ENCODE assay signal across 8 mouse cellular contexts in the genomic region with DNA sequence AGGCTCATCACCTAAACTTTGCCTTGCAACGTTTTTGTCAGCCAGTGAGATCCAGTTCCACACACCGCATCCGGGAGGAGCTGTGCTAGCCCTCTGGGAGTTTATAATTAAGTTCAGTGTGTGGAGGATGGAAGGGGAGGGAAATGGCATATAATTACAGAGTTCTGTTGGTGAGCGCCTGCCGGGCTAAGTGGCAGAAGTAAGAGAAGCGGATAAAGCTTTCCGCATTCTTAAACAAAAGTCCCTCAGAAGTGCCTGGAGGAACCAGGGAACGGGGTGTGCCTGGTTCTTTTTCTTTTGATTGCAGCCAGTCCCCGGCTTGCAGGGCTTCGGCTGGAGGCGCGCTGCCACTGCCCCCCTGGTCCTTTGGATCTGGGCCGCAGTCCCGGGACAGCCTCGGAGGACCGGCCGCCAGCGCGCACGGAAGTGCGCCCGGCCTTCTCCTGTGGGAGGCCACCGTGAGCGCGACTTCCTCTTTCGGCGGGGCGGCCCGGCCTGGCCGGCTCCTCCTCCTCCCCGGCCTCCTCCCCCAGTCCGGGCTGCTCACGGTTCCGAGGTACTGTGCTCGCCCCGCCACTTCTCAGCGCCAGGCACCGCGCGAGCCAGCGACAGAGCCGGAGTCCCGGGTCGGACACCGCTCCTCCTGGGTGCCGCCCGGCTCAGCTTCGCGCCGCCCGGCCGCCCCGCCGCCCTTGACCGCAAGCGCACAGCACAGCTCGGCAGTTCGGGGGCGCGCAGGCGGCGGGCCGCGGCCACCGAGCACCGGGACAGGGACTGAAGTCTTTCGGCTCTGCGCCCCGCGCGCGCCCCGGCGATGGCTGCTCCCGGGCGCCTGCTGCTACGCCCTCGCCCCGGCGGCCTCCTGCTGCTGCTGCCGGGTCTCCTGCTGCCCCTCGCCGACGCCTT. TPM values are rescaled to one million over a fixed set of nuclear protein-coding genes. Genes with fewer than 3 reads are reported as not detected.
DNase-seq lines count a peak whose midpoint lies in the region; ATAC-seq and TF ChIP-seq lines count a peak whose summit lies in the region.

Gene Itgav, plus strand, starts transcription at position 477 of the 906 bp plus-strand sequence.

- peak within 1 kb of the TSS; percentile 72 for H3K4me3 ChIP-seq in gastrocnemius, adult 2 months
- H3K4me3 ChIP-seq in hindbrain, embryonic 15.5 days: peak within 1 kb of the TSS; percentile 65

- intact Hi-C loops in gastrocnemius, adult 2 months (cut with DNase I): loop anchor here (1.0 to 5.0 kb wide), 4 partner anchors 17 to 77 kb away; no protein-coding TSS in a partner anchor

- no peaks in the 10 kb centered on the region for H3K36me3 ChIP-seq in hindbrain, embryonic 15.5 days

- H3K9me3 ChIP-seq in hindbrain, embryonic 15.5 days: no peaks in the 10 kb centered on the region

- WGBS in hindbrain, embryonic 15.5 days: under 1% methylated on average over 79 of the region's 84 CpGs

- peak within 1 kb of the TSS; percentile 86 for H3K4me2 ChIP-seq in hindbrain, embryonic 15.5 days

- H3K27me3 ChIP-seq in hindbrain, embryonic 15.5 days: 0 out of 2 replicates have a peak, but pooled peaks cover 5% of the 10 kb centered on the region

- TF ChIP-seq CTCF in gastrocnemius, adult 2 months (IDR thresholded peaks at IDR 0.05): peak; percentile 11; the same call in 1 of the 2 replicates

- peak within 1 kb of the TSS; percentile 95 for H3K27ac ChIP-seq in gastrocnemius, adult 2 months
- H3K27ac ChIP-seq in hindbrain, embryonic 15.5 days (replicated peaks): peak within 1 kb of the TSS; percentile 85

- peaks cover 17% of the 10 kb centered on the region for H3K4me1 ChIP-seq in hindbrain, embryonic 15.5 days (replicated peaks)

- H3K9ac ChIP-seq in hindbrain, embryonic 15.5 days: peak within 1 kb of the TSS; percentile 65

- DNase-seq in NIH3T3 (ENCODE audit: low read depth): peak; percentile 87
- DNase-seq in cerebellum, postnatal 14 days: peak; percentile 72 to 81
- DNase-seq in gastrocnemius, adult 2 months: peak; percentile 98
- peak; percentile 79 for DNase-seq in left cerebral cortex, adult 11 months (ENCODE audit: low spot score)
- DNase-seq in lung, postnatal 25 days (ENCODE audit: low spot score): peak; percentile 96
- peak; percentile 97 for DNase-seq in ovary, postnatal 36 days (ENCODE audit: low spot score)
- peak; percentile 90 for DNase-seq in thymus, postnatal 25 days

- ATAC-seq in hindbrain, embryonic 15.5 days (ENCODE audit: low FRiP score, low read depth): peak; percentile 95

RNA-seq across cellular contexts. Expression of gene Itgav, which starts in this region (rescaled TPM):
- 10 to 100 TPM; 33.2 to 43.9 TPM for total RNA-seq in gastrocnemius, adult 2 months (2021)
- polyA plus RNA-seq in hindbrain, embryonic 15.5 days (2015; fragmentation: Nextera tagmentation; extraction: Ambion mirVana): 26.5 and 27.5 TPM in 2 replicates

Comparison
In these comparisons a context has a peak if more than half of its experiments do, and no peak if none do; other contexts are left out.
1. Peak in every context shown above with its lines: DNase-seq, ATAC-seq, H3K4me3 ChIP-seq and H3K27ac ChIP-seq.